9 mouse cellular contexts compared by ENCODE assay signal in the genomic region with DNA sequence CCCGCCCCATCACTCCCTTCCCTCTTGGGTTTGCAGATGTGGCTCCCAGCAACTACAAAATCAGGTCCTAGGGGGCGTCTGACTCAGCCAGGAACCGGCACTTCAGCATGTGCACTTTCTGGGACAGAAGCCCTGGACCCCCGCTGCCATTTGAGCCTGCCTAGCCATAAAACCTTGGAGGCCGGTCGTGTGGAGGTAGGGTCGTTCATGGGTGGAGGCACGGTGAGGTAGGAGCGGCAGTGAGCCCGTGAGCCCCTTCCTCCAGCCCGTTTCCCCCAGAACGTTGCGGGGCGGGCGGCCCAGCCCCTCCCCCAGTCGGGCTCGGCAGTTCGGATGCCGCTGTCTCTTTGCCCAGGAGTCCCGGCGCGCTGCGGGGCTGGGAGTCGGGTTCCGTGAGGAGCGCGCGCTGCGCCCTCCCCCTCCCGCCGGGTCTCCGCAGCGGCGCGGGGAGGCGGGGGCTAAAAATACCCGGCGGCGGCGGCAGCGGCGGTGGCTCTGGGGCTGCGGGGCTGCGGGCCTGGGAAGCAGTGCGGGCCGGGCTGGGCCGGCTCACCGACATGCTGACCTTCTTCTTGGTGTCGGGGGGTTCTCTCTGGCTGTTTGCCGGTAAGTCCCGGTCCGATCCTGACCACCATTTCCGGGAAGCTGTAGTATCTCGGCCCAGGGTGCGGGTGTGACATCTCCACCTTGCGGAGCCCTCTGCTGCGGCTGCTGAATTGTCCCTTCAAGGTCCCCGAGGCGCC. TPM values are rescaled to one million over a fixed set of nuclear protein-coding genes. Genes with fewer than 3 reads are reported as not detected.
DNase-seq lines count a peak whose midpoint lies in the region; ATAC-seq and TF ChIP-seq lines count a peak whose summit lies in the region.
"Had no signal": no experiment of that assay in that cellular context is flagged by ENCODE, and none has a peak within 500 bp of the region (broad histone marks: within the 10 kb centered on the region; RNA-seq: fewer than 3 reads in every experiment).

Acsl6 (plus strand) TSS at position 71 of the 743 bp plus-strand sequence.

- no peaks in the 10 kb centered on the region for H3K9me3 ChIP-seq in lung, postnatal 0 days (ENCODE audit: low read length)
- no peaks in the 10 kb centered on the region for H3K9me3 ChIP-seq in forebrain, embryonic 13.5 days (replicated peaks)
- 0 out of 2 replicates have a peak, but pooled peaks cover under 1% of the 10 kb centered on the region for H3K9me3 ChIP-seq in intestine, embryonic 14.5 days (ENCODE audit: control insufficient read depth, low read length)
- no peaks in the 10 kb centered on the region for H3K9me3 ChIP-seq in liver, embryonic 16.5 days (replicated peaks; ENCODE audit: control insufficient read depth, low read length)

- ATAC-seq in lung, postnatal 0 days, result no peak
- peak; percentile 81 for ATAC-seq in forebrain, embryonic 13.5 days
- 0 out of 2 replicates have a peak, but pooled peaks have one; percentile 32 for ATAC-seq in intestine, embryonic 14.5 days (replicated peaks; ENCODE audit: low FRiP score, low TSS enrichment, low read depth)
- ATAC-seq in liver, embryonic 16.5 days (ENCODE audit: low read depth), result no peak

- no peak for DNase-seq in lung, postnatal 0 days (ENCODE audit: low spot score)
- no peak for DNase-seq in lung, postnatal 4 days
- peak; percentile 65 for DNase-seq in cerebellum, adult 11 months
- peak; percentile 70 for DNase-seq in intestine, embryonic 14.5 days (ENCODE audit: low spot score)
- DNase-seq in right cerebral cortex, postnatal 4 days, result peak; percentile 70
- no peak for DNase-seq in spleen, postnatal 10 days (ENCODE audit: low spot score in 2 of 2)

- H3K27me3 ChIP-seq in lung, postnatal 0 days (replicated peaks; ENCODE audit: insufficient read depth, low read length), result no peaks in the 10 kb centered on the region; the same call in 1 of the 2 replicates
- H3K27me3 ChIP-seq in forebrain, embryonic 13.5 days, result no peaks in the 10 kb centered on the region
- 0 out of 2 replicates have a peak, but pooled peaks cover 9% of the 10 kb centered on the region for H3K27me3 ChIP-seq in intestine, embryonic 14.5 days (replicated peaks; ENCODE audit: control insufficient read depth, insufficient read depth, low read length)
- peaks cover 42% of the 10 kb centered on the region for H3K27me3 ChIP-seq in liver, embryonic 16.5 days (ENCODE audit: control insufficient read depth, insufficient read depth, low read depth, low read length)

- H3K9ac ChIP-seq in lung, postnatal 0 days (replicated peaks; ENCODE audit: low read depth), result no peak within 1 kb of the TSS
- peak within 1 kb of the TSS; percentile 90 for H3K9ac ChIP-seq in forebrain, embryonic 13.5 days
- H3K9ac ChIP-seq in intestine, embryonic 14.5 days (ENCODE audit: low read length), result peak within 1 kb of the TSS; percentile 45
- no peak within 1 kb of the TSS for H3K9ac ChIP-seq in liver, embryonic 16.5 days (ENCODE audit: low read depth, low read length)

- peak within 1 kb of the TSS; percentile 46 for H3K4me3 ChIP-seq in lung, postnatal 0 days (ENCODE audit: low read depth, low read length)
- H3K4me3 ChIP-seq in forebrain, embryonic 13.5 days, result peak within 1 kb of the TSS; percentile 73
- H3K4me3 ChIP-seq in intestine, embryonic 14.5 days (ENCODE audit: low read depth, low read length), result peak within 1 kb of the TSS; percentile 53
- peak within 1 kb of the TSS; percentile 50 for H3K4me3 ChIP-seq in liver, embryonic 16.5 days (ENCODE audit: low read depth, low read length)
- H3K4me3 ChIP-seq: erythroblast, embryonic 14.5 days had no signal

- TF ChIP-seq CTCF in lung, postnatal 0 days (IDR thresholded peaks at IDR 0.05), result no peak

- no peak for TF ChIP-seq EP300 in lung, postnatal 0 days (IDR thresholded peaks at IDR 0.05)

- H3K4me1 ChIP-seq in lung, postnatal 0 days (ENCODE audit: insufficient read depth, low read depth, low read length), result peaks cover 6% of the 10 kb centered on the region; the same call in 1 of the 2 replicates
- H3K4me1 ChIP-seq in forebrain, embryonic 13.5 days, result peaks cover 34% of the 10 kb centered on the region
- 0 out of 2 replicates have a peak, but pooled peaks cover 4% of the 10 kb centered on the region for H3K4me1 ChIP-seq in intestine, embryonic 14.5 days (replicated peaks; ENCODE audit: control insufficient read depth, insufficient read depth, low read length)
- no peaks in the 10 kb centered on the region for H3K4me1 ChIP-seq in liver, embryonic 16.5 days (ENCODE audit: control insufficient read depth, low read depth, low read length)

- H3K27ac ChIP-seq in lung, postnatal 0 days (ENCODE audit: low read length), result no peak within 1 kb of the TSS
- H3K27ac ChIP-seq in forebrain, embryonic 13.5 days, result peak within 1 kb of the TSS; percentile 84
- no peak within 1 kb of the TSS for H3K27ac ChIP-seq in intestine, embryonic 14.5 days (ENCODE audit: low read depth)
- no peak within 1 kb of the TSS for H3K27ac ChIP-seq in liver, embryonic 16.5 days (ENCODE audit: low read length)

- 3% methylated on average over 46 of the region's 59 CpGs for WGBS in lung, postnatal 0 days
- under 1% methylated on average over 53 of the region's 59 CpGs for WGBS in forebrain, embryonic 13.5 days
- under 1% methylated on average over 56 of the region's 59 CpGs for WGBS in intestine, embryonic 14.5 days
- under 1% methylated on average over 52 of the region's 59 CpGs for WGBS in liver, embryonic 16.5 days (ENCODE audit: insufficient replicate concordance)

- H3K4me2 ChIP-seq in lung, postnatal 0 days (replicated peaks; ENCODE audit: low read depth, low read length), result peak within 1 kb of the TSS; percentile 75
- peak within 1 kb of the TSS; percentile 82 for H3K4me2 ChIP-seq in forebrain, embryonic 13.5 days
- H3K4me2 ChIP-seq in intestine, embryonic 14.5 days (ENCODE audit: low read length), result peak within 1 kb of the TSS; percentile 93
- H3K4me2 ChIP-seq in liver, embryonic 16.5 days (ENCODE audit: low read depth, low read length), result peak within 1 kb of the TSS; percentile 64

- H3K36me3 ChIP-seq in lung, postnatal 0 days (ENCODE audit: insufficient read depth, low read length), result no peaks in the 10 kb centered on the region
- no peaks in the 10 kb centered on the region for H3K36me3 ChIP-seq in forebrain, embryonic 13.5 days (ENCODE audit: poor library complexity, severe bottlenecking)
- no peaks in the 10 kb centered on the region for H3K36me3 ChIP-seq in intestine, embryonic 14.5 days (ENCODE audit: control insufficient read depth, insufficient read depth, low read length)
- no peaks in the 10 kb centered on the region for H3K36me3 ChIP-seq in liver, embryonic 16.5 days (ENCODE audit: control insufficient read depth, insufficient read depth)

RNA-seq across cellular contexts. Expression of gene Acsl6, which starts in this region (rescaled TPM):
- 0.12 and 0.14 TPM in 2 replicates for polyA plus RNA-seq in lung, postnatal 0 days (2015; fragmentation: Nextera tagmentation; extraction: Ambion mirVana)
- polyA plus RNA-seq in forebrain, embryonic 13.5 days (2015; fragmentation: Nextera tagmentation; extraction: Ambion mirVana), result 24.7 and 26.7 TPM in 2 replicates
- polyA plus RNA-seq in intestine, embryonic 14.5 days (2014; fragmentation: Nextera tagmentation; extraction: Ambion mirVana), result 1.9 and 2.6 TPM in 2 replicates
- 0.42 and 0.84 TPM in 2 replicates for polyA plus RNA-seq in liver, embryonic 16.5 days (2015; fragmentation: Nextera tagmentation; extraction: Ambion mirVana)

Comparison
In these comparisons a context has a peak if more than half of its experiments do, and no peak if none do; other contexts are left out.
1. ATAC-seq: peak in forebrain, embryonic 13.5 days (single experiment) and intestine, embryonic 14.5 days (single experiment); none in lung, postnatal 0 days (single experiment) and liver, embryonic 16.5 days (single experiment).
2. DNase-seq: peak in cerebellum, adult 11 months (single experiment), intestine, embryonic 14.5 days (single experiment) and right cerebral cortex, postnatal 4 days (single experiment); none in lung, postnatal 0 days (single experiment), lung, postnatal 4 days (0 of 2) and spleen, postnatal 10 days (0 of 2).
3. H3K9ac ChIP-seq: peak in forebrain, embryonic 13.5 days (single experiment) and intestine, embryonic 14.5 days (single experiment); none in lung, postnatal 0 days (single experiment) and liver, embryonic 16.5 days (single experiment).
4. Peak in every context shown above with its lines, with median percentiles within 50 percentile points of each other: H3K4me2 ChIP-seq and H3K4me3 ChIP-seq.